Mouse (Mus musculus): ENCODE results near the gene Max.

DNA sequence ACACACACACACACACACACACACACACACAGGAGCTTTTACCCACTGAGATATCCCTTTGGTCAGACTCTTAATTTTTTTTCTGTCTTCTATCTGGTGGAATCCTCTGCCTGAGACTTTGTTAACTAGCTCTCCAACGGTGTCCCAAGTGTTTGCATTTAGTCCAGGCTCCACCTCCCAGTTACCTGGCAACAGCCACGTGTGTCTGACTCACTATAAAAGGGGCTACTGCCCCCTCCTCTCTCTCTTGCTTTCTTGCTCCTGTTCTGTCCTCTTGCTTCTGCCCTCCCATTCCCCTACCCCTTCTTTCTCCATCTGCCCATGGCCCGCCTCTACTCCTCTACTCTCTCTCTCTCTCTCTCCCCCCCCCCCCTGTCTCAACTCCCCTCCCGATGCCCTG, 3.9 kb upstream of the Max start:
- TF ChIP-seq CTCF (IDR thresholded peaks at IDR 0.05 in 2 of 3, conservative IDR thresholded peaks at IDR 0.05 in 1 of 3; ENCODE audit: control insufficient read depth in 1 of 3, insufficient read depth in 1 of 3, low read depth in 2 of 3, low read length in 3 of 3, poor library complexity in 1 of 3, severe bottlenecking in 1 of 3): no peak
- no peak for TF ChIP-seq ELF1 (IDR thresholded peaks at IDR 0.05; ENCODE audit: low read depth, low read length)
- no peak for TF ChIP-seq NRF1 (IDR thresholded peaks at IDR 0.05; ENCODE audit: insufficient read depth, low read depth, low read length, poor library complexity, severe bottlenecking)
- TF ChIP-seq USF1 (IDR thresholded peaks at IDR 0.05; ENCODE audit: low read depth, low read length): no peak
- no peak for TF ChIP-seq ZC3H11A (IDR thresholded peaks at IDR 0.05; ENCODE audit: low read depth, low read length)
- no peak for TF ChIP-seq USF2 (IDR thresholded peaks at IDR 0.05; ENCODE audit: borderline replicate concordance in 1 of 2, insufficient read depth in 1 of 2, low read depth in 1 of 2, low read length in 2 of 2)

Data from MEL (cell line).